Mouse (Mus musculus) E14TG2a.4 (cell line): ENCODE measurements around the gene Slc9a8.
"Not testable (repeated sequence)": the region's sequence is repeated elsewhere in the genome, so short reads cannot be mapped to it uniquely, and the experiment has no call there.

Experiments
- H3K27me3 ChIP-seq: 2 replicates; pipeline ENCODE4 v1.6.1; 2014; ENCODE audit warnings: low read length, control low read depth; ENCODE audit not compliant: insufficient read depth
- H3K36me3 ChIP-seq: 2 replicates; pipeline ENCODE4 v1.6.1; 2014; ENCODE audit warnings: low read length, control low read depth; ENCODE audit not compliant: insufficient read depth
- H3K4me1 ChIP-seq: replicated peaks from 2 replicates; pipeline ENCODE4 v1.6.1; 2014; ENCODE audit warnings: low read depth, low read length, control low read depth
- H3K4me3 ChIP-seq: replicated peaks from 2 replicates; pipeline ENCODE4 v1.5.1; 2014; ENCODE audit warnings: mild to moderate bottlenecking, low read length
- H3K9me3 ChIP-seq: 2 replicates; pipeline ENCODE4 v1.6.1; 2014; ENCODE audit warnings: low read length, control low read depth
- CTCF ChIP-seq: conservative IDR thresholded peaks from 2 replicates; pipeline ENCODE4 v1.5.1; 2014; ENCODE audit warnings: low read length
- NANOG ChIP-seq: IDR thresholded peaks from 2 replicates; pipeline ENCODE4 v1.6.1; 2014; ENCODE audit warnings: borderline replicate concordance, low read length, mixed read lengths
- POU5F1 ChIP-seq: IDR thresholded peaks from 2 replicates; pipeline ENCODE4 v1.6.1; 2014; ENCODE audit warnings: low read length, borderline replicate concordance

Slc9a8 gene

GRCm38 (mm10) chr2:167380615-167381285, 40.8 kb upstream of the Slc9a8 start:
- Histone ChIP-seq H3K36me3 (no peaks in the 10 kb centered on the region), H3K4me3 (no peak overlapping the region), H3K4me1 (peaks cover 41% of the 10 kb centered on the region), H3K9me3 (no peaks in the 10 kb centered on the region), H3K27me3 (no peaks in the 10 kb centered on the region)
- TF ChIP-seq NANOG (no peak), POU5F1 (no peak), CTCF (no peak)

- Histone ChIP-seq H3K4me3 (no peak overlapping the region), H3K27me3 (no peaks in the 10 kb centered on the region), H3K36me3 (no peaks in the 10 kb centered on the region), H3K9me3 (no peaks in the 10 kb centered on the region), H3K4me1 (peaks cover 35% of the 10 kb centered on the region)
- no peak for TF ChIP-seq CTCF
- no peak for TF ChIP-seq POU5F1
- no peak for TF ChIP-seq NANOG
Observed at GRCm38 (mm10) chr2:167381596-167381995, 39.9 kb upstream of the Slc9a8 start.

- H3K9me3 ChIP-seq: no peaks in the 10 kb centered on the region
Observed at GRCm38 (mm10) chr2:167382389-167382788, 39.1 kb upstream of the Slc9a8 start.

GRCm38 (mm10) chr2:167383666-167384083, 37.8 kb upstream of the Slc9a8 start:
- Histone ChIP-seq H3K36me3 (no peaks in the 10 kb centered on the region), H3K27me3 (no peaks in the 10 kb centered on the region), H3K9me3 (no peaks in the 10 kb centered on the region), H3K4me3 (no peak overlapping the region), H3K4me1 (peaks cover 35% of the 10 kb centered on the region)
- TF ChIP-seq CTCF (no peak), NANOG (no peak), POU5F1 (no peak)

More at GRCm38 (mm10) chr2:167382389-167382788, 39.1 kb upstream of the Slc9a8 start:
- no peaks in the 10 kb centered on the region for H3K36me3 ChIP-seq
- H3K4me3 ChIP-seq: no peak overlapping the region
- TF ChIP-seq POU5F1: no peak
- no peak for TF ChIP-seq CTCF
- TF ChIP-seq NANOG: no peak
- peaks cover 42% of the 10 kb centered on the region for H3K4me1 ChIP-seq
- no peaks in the 10 kb centered on the region for H3K27me3 ChIP-seq

- Histone ChIP-seq H3K36me3 (no peaks in the 10 kb centered on the region), H3K27me3 (no peaks in the 10 kb centered on the region), H3K9me3 (no peaks in the 10 kb centered on the region), H3K4me3 (no peak overlapping the region), H3K4me1 (peaks cover 14% of the 10 kb centered on the region)
- TF ChIP-seq NANOG (no peak), POU5F1 (no peak), CTCF (no peak)
Observed at GRCm38 (mm10) chr2:167386456-167386855, 35.1 kb upstream of the Slc9a8 start.

- TF ChIP-seq CTCF: no peak
- no peaks in the 10 kb centered on the region for H3K36me3 ChIP-seq
Observed at GRCm38 (mm10) chr2:167386998-167387397, 34.5 kb upstream of the Slc9a8 start.

GRCm38 (mm10) chr2:167394426-167394825, 27.1 kb upstream of the Slc9a8 start:
- Histone ChIP-seq H3K27me3 (no peaks in the 10 kb centered on the region), H3K36me3 (no peaks in the 10 kb centered on the region), H3K4me1 (peaks cover 22% of the 10 kb centered on the region), H3K9me3 (peaks cover 17% of the 10 kb centered on the region), H3K4me3 (no peak overlapping the region)
- TF ChIP-seq POU5F1: no peak
- no peak for TF ChIP-seq NANOG
- TF ChIP-seq CTCF: no peak

More at GRCm38 (mm10) chr2:167386998-167387397, 34.5 kb upstream of the Slc9a8 start:
- Histone ChIP-seq H3K27me3 (no peaks in the 10 kb centered on the region), H3K4me1 (peaks cover 14% of the 10 kb centered on the region), H3K9me3 (no peaks in the 10 kb centered on the region), H3K4me3 (no peak overlapping the region)

- H3K4me3 ChIP-seq, H3K27me3 ChIP-seq, H3K36me3 ChIP-seq: not testable (repeated sequence)
- H3K9me3 ChIP-seq: peaks cover 17% of the 10 kb centered on the region
- H3K4me1 ChIP-seq: peaks cover 39% of the 10 kb centered on the region
Observed at GRCm38 (mm10) chr2:167396420-167396819, 25.1 kb upstream of the Slc9a8 start.

GRCm38 (mm10) chr2:167399012-167399411, 22.5 kb upstream of the Slc9a8 start:
- Histone ChIP-seq H3K36me3 (no peaks in the 10 kb centered on the region), H3K9me3 (peaks cover 14% of the 10 kb centered on the region), H3K4me3 (no peak overlapping the region), H3K4me1 (peaks cover 63% of the 10 kb centered on the region), H3K27me3 (peaks cover 6% of the 10 kb centered on the region; the same call in 1 of the 2 replicates)
- no peak for TF ChIP-seq CTCF
- no peak for TF ChIP-seq POU5F1
- TF ChIP-seq NANOG: no peak
